Mouse (Mus musculus) layer of hippocampus, postnatal 25 days (tissue): ENCODE results near the gene Zeb2. TPM values are rescaled to one million over a fixed set of nuclear protein-coding genes. Genes with fewer than 3 reads are reported as not detected.
"Not testable (repeated sequence)": the region's sequence is repeated elsewhere in the genome, so short reads cannot be mapped to it uniquely, and the experiment has no call there.

Experiments
- DNase-seq, 2 experiments: peaks; one replicate each; pipeline ENCODE4 v3.0.0; 2022; ENCODE audit warnings: mixed read lengths in 2 of 2, low spot score in 1 of 2; ENCODE audit errors: extremely low spot score in 1 of 2
- total RNA-seq, 2 experiments: library from RNA; stranded (reverse); gene quantifications; 2 replicates each; pipeline ENCODE4 v1.2.3; 2021

Gene Zeb2
- total RNA-seq, 2 experiments from 2014 or later: 365 to 458 TPM

DNA sequence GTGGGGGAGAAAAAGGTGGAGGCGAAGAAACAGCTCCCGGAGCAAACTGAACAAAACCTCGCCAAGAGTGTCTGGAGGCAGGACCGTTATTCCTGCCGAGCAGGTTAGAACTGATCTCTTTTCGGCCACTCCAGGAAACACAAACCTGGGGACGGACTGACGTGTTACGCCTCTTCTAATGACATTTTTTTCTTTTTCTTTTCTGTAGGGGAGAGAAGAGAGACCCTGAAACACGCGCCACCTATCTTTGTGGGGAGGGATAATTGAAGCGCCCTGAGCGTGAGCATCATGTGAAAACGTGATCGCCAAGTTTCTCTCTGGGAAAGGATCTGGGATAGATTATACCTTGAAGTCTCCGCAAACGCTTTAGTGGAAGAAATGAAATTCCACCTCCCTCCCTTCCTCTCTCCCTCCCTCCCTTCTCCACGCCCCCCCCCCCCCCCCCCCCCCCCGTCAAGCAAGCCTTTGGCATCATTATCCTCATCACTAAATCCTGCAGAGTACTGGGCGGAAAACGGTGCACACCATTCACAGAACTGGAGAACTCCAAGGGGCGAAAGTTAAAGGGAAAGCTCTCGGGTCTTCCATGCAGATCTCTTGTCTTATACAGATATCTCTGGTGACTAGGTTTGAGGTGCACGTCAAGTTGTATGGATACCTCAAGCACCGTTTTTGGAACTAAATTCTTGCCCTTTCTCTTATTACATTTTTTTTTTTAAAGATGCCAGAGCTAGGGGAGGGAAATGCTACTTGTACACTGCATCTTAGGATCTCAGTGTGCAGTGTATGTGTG, 4.1 kb downstream of the Zeb2 start:
- no peak for DNase-seq

DNA sequence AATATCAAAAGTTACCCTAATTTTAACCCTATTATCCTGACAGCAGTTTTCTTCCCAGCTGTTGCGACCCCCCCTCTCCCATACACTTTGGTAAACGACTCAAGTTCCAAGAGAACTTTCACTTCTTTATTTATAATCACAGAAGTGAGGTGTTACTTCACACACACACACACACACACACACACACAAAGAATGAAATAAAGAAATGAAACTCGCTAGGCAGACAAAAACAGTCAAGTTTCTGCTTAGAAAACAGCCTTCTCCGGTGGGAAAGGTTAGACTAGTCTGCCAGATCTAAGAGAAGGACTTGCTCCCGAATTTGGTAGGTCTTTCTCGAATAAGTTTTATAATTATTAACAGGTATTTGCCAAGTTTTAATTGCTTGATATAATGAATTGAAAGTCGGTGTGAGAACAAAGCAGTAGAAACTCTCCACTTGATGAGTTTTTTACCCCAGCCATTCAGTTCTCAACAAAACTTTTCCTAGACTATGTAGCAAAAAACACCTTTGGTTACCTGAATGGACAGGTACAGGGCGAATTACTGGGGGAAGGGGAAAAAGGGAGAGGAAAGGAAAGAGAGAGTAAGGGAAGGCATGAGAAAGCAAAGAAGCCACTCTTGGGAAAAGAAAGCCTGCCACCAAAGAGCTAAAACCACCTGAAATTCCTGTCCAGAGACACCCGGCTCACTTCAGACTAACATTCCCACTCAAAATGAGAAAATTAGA, 5.0 kb downstream of the Zeb2 start:
- DNase-seq: no peak

DNA sequence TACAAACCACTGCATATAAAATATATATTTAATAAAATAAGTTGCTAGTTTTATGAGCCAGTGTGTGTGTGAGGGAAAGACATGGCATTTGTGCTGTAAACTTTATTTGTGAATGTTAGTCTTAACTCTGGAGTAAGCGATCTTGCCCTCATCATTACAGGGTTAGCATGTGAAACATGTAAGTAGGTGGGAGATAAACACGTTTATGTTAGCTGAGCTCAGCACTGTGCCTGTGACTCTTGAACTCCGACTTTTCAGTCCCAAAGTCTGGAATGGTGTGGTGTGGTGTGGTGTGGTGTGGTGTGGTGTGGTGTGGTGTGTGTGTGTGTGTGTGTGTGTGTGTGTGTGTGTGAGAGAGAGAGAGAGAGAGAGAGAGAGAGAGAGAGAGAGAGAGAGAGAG, 5.6 kb downstream of the Zeb2 start:
- DNase-seq: not testable (repeated sequence)

DNA sequence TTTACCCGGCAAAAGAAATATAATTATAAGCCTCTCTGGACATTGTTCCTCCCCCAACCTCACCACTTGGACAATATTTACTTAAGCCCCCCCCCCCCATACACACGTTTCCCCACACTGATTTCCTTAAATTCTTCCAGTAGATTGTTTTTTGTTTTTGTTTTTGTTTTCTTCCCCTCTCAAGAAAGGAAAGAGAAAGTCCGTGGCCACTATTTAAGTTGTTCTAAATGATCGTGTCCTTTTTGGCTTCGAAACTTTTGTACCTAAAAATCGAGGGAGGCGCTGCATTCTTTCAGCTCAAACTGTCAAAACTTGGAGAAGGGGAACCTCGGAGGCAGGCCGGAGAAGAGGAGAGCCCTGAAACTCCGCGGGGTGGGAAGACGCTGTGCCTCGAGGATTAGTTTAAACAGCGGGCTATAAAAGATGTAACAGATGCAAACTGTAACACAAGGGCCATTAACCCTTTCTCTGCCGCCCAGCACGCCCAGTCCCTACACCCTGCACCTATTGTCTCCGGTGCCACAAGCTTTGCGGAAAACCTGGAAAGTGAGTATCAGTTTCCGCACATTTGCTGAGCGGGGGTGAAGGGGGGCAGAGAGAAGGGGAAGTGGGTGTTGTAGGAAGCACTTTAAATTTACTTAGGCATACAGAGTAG, 6.3 kb downstream of the Zeb2 start:
- DNase-seq: peak in 1 of 2 experiments; percentile 56

DNA sequence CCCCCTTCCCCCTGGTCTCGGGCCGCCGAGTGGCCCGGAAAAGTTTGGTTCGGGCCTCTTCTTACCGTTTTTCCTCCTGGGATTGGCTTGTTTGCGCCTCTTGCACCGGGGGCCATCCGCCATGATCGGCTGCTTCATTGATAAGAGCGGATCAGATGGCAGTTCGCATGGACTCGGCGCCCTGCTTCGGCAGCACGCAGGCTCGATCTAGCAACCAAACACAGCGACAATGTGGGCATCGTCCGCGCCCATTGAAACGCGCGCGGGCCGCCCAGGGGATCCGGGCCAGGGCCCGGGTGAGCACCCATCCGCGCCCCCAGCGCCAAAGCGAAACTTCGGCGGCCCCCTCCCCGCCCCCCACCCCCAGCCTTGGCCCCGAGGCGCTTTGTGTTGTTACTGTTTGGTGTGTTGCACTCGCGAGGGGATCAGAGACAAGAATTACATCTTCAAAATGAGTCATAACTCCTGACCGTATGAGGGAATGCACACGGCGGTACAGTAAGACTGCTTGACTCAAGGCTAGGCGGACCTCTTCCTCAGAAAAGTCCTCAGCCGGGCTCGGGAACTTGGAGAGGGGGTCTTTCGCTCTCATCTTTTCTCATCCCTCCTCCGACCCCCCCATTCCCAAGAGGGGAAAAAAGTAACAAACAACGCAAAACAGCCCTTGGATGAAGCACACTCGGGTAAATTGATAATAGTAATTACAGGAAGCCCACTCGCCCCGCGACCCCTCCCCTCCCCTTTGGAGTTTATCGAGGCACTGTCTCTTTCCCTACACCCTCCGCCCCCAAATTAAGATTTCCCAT, 7.0 kb downstream of the Zeb2 start:
- no peak for DNase-seq

DNA sequence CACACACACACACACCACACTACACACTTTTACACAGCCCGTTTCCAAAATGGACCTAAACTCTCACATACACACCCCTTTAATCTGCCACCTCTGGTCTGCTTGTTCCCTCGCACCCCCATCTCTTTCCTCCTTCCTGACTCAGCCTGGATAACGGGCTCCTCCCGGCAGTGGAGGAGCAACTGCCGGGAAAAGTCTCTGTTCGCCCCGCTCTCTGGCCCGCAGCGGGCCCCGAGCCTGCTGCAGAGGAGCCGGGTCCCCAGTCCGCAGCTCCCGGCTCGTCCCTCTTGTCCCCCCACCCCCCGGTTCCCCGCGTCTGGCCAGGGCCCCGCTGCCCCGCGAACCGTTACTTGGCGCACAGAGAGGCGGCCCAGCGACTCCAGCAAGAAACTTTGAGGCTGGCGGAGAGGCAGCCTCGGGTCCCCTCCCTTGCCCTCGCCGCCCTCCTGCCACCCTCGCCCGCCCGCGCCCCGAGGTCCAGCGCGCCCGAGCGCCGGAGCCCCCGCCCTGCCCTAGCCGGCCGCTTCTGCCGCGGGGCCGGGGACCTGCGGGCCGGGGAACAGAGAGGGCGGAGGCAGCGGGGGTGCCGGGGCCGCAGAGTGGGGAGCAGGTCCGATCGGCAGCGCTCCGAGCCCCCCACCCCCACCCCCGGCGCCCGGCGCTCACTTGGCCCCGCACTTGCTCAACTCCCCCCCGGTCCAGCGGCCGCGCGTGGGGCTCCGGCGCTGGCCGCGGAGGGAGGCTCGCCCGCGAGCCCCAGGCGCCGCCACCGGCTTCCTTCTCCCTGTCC, 7.8 kb downstream of the Zeb2 start:
- no peak for DNase-seq

DNA sequence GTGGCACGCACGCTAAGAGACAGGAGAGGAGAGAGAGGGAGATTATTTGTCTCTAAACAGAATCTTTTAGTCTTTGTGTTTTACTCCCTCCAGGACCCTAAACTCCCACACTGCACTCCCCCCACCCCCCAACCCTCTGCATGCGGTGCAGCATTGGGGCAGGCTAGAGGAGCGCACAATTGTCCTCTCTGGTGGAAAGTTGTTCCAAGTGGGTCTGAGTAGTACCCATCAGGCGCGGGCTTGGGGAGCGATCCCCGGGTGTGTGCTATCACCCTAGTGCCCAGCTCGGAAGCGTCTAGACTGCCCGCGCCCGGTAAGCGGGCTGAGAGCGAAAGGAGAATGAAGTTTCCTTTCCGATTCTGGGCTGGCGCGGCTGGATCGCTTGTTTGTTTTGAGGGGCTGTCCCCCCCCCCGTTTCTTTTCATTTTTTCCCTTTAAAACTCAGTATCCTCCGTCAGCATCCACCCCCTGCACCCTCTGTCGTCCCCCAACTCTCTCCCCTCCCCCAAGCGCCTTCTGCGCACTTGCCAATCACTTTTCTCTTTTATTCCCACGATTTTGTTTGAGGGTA, 8.6 kb downstream of the Zeb2 start:
- DNase-seq: peak in 1 of 2 experiments; percentile 46

DNA sequence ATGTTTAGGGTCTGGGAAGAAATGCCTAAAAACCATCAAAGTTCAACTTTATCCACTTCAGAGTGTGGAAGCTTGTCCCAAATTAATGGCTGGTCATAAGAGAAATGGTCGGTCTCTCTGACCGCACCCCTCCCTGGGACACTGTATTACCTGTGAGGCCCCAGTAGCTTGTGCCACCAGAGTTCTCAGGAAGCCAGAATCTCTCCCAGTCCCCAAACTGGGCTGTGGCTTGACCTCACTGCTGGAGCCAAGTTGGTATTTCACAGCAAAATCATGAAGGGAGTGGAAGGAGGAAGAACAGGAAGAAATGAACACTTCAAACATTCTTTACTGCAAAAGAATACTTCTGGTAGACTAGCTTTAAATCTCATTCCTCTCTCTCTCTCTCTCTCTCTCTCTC, 9.6 kb downstream of the Zeb2 start:
- DNase-seq: no peak

DNA sequence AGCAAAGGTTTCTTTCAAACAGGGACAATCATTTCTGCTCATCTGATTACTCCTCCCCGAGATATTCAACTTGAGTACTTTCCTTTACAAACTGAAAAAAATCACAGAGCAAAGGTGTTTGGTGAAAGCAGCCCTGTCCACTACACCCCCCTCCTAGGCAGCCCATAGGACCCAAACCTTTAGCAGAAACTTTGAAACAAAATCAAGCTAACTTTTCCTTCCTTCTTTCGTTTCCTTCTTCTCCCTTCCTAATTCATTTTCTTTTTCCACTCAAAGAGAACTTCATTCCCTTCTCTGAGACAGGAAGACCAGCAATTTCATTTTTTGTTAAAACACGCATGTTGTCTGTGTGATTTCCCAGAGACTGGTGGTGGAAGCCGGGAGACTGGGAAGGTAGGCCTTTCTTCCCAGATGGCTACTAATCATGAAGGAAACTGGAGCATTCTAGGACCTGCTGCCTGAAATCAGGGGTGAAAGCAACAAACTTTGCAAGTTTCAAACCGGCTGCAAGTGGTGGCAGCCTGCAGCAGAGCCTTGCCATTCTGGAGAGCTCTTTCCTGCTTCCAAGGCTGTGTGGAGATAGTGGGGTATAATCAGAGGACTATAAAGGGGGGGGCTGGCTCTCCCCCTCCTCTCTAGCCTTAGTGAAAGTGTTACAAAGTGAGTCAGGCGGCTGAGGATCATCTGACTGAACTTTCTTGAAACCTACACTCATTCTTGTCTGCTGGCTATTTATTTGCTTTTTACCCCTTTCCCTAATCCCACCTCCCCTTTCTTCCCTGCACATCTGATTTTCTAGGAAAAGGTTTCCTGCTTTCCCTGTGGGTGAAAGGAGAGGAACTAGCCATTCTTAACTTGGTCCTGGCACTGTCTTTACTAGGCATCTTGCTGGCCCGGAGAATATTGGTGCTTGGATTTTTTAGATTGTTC, 11.0 kb downstream of the Zeb2 start:
- DNase-seq: no peak

DNA sequence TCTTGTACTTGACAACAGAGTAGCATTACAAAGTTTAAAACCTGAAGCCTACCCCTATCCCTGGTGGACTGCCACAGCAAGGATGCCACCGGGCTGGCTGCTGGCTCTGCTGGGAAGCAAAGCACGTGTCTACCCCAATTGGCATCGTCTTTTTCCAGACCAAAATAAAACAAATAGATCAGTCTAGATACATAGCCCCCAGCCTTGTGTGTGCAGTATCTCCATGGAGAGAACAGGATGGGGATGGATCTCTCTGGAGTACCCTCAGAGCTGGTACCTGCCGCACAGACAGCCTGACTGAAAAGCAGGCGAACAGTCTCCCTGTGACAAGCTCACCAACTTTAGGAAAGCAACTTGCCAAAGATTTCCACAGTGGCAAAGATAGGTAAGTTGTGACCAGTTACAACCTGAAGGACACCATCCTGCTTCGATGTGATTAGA, 11.9 kb downstream of the Zeb2 start:
- DNase-seq: no peak

DNA sequence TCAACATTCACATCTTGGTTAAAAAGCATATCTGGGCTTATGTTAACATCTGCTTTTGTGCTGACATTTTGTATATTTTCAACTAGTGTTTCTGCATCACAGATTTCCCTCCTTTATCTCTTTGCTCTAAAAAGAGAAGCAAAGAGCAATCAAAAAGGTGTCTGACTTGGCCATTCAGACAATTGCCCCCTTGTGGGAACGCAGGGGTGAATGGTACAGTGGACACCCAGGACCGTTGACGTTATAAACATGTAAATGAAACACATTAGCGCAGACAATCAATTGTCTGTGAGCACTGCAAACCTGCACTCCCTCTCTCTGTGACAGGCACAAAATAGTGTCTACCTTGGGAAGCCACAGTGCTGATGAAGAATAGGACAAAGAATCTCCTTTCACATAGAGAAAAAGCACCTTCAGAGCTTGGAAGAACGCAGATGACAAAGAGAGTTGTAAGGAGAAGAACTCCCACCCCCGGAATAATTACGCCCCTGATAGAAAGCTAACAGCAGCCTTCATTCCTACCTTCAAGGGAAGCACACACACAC, 12.6 kb downstream of the Zeb2 start:
- DNase-seq: no peak

DNA sequence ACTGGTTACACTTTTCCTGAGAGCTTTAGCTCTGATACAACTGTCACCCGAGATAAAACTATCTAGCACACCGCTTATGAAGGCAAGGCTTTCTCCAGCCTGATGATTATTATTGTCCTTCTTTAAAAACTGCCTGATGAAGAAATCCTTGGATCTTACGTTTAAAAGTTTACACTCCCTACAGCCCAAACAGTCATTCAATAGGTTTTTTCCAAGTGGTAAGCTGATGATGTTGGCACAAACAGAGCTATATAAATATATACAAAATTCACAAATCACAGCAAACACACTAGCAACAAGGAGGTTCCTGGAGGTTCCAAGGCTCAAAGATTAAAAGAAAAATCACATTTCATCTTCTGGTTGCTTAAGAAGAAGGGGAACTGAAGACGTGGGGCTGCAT, 13.1 kb downstream of the Zeb2 start:
- DNase-seq: no peak

DNA sequence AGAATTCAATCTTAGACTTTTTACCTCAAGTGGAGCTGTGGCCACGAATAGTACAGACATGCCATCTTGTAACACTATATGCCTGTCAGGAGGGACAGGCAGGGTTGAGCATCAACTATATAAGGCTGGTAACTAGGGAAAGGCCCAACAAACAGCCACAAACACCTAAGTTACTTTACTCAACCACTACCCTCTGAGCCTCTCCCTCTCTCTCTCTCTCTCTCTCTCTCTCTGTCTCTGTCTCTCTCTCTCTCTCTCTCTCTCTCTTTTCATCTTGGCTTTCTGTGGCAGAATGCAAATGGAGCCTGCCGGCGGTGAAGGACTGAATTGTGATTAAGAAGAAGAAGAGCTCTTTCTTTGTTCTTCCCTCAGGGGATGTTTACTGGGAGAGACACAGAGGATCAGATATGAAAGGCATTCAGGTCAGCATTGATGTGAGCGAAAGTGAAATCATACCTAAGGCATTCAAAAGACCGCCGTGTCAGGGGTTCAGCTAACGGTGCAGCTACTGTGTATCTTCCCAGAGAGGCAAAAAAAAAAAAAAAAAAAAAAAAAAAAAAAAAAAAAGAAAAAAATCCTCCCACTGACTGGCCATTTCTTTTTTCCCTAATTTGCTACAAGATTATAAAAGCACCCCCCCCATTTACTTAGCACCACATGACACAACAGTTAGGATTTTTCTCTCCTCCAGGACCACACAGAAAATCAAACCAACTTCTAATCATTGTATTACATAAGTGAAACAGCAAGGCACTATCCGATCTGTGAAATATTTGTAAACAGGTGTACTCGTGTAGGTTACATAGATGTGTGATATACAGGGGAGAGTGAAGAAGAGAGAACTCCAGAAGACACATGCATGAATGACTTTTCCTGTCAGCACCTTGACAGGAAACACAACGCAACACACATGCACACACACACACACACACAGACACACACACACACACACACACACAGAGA, 13.9 kb downstream of the Zeb2 start:
- no peak for DNase-seq

DNA sequence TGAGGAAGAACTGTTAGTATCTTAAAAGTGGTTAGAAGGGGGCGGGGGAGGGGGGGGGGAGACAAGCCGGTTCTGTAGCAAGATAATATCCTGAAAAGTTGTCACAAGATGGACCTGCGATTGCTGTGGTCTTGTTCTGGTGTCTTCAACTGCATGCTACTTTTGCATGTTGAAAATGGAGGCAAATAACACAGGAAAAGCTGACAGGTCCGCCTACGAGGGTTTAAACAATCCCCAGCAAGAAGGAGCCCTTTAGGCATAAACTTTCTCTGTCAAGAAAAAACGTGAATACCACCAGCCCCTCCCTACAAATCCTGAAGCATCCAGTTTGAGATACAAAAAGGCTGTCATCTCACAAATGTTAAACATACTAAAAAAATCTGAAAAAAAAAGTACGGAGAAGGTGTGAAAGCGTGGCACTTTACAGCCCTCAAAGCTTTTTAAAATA, 15.0 kb downstream of the Zeb2 start:
- DNase-seq: no peak

DNA sequence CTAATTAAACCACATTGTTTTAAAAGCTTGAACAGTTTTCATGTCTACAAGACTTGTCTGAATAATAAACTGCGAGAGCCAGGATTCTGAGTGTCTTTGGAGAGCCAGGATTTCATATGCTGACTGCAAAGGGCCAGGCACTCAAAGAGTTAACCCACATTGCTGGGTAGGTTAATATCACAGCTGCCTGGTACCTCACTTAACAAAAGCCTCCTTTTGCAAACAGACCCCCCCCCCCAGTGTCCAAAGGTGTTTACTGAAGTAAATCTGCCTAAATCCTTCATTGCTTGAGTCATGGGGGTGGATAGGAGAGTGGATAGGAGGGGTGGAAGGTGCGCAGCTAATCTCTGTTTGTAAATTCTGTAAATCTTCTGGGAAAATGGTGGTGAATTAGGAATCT, 15.6 kb downstream of the Zeb2 start:
- no peak for DNase-seq

DNA sequence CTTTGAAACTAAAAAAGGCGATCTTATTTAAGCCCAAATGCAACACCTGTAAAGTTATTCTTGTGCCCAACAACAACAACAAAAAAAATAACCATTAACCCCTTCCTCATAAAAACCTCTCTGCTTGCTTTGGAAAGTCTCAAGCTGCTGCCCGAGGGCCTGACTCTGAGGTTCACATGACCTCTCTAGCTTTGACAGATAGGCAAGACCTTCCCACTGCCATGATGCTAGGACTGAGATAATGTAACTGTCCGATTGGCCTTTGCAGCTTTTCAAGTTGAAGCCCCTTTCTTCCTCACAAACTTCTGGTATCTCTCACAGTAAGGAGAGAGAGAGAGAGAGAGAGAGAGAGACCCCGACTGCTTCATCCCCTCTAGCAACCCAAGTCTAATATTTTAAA, 16.2 kb downstream of the Zeb2 start:
- no peak for DNase-seq

DNA sequence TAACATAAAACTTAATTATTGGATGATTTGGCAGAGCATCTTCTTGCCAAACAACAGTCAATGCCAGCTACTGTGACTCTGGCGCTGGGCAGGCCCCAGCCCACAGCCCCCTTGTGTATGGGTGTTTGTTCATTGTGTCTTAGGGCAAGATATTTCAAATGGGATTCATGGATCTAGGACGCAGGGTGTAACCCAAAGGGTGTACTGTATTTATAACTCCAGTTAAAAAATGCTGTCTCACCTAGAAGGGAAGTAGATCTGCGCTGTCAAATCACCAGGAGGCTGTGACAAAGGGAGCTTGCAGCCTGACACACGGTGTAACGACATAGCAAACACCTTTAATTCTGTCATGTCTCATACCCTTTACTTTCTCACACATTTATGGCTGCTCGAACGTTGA, 16.6 kb downstream of the Zeb2 start:
- no peak for DNase-seq
